Mouse (Mus musculus) cerebellum, adult (tissue): ENCODE data around the gene Ghrhr.

Source experiments
- ATAC-seq: cut with Nextera tagmentation; 2 replicates; pipeline ENCODE4 v1.9.2; 2017; ENCODE audit warnings: mild to moderate bottlenecking, moderate library complexity, mixed read lengths; ENCODE audit not compliant: insufficient number of reproducible peaks, low FRiP score, low TSS enrichment

Gene Ghrhr

GRCm38 (mm10) chr6:55376076-55376475 is at the start of gene Ghrhr:
TSS of gene Ghrhr (plus strand) at chr6:55376295.
- no peak for ATAC-seq

DNA sequence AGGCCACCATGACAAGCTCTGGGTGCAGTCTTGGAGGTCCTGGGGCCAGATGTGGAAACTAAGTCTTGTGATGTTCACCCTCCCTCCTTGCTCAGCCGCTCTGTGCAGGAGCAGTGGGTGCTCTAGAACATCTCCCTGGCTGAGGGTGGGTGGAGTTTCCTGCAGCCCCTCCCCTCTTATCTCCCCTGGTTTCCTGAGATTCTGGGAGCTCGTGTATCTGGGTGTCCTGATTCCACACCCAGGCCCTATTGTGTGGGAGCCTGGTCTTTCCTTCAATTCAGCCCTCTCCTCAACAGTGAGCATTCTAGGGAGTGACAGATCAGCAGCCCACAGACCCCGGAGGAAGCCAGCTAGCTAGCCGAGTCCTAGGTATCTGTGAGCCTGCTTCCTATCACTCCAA is 49.8 kb upstream of the Ghrhr start:
- no peak for ATAC-seq

DNA sequence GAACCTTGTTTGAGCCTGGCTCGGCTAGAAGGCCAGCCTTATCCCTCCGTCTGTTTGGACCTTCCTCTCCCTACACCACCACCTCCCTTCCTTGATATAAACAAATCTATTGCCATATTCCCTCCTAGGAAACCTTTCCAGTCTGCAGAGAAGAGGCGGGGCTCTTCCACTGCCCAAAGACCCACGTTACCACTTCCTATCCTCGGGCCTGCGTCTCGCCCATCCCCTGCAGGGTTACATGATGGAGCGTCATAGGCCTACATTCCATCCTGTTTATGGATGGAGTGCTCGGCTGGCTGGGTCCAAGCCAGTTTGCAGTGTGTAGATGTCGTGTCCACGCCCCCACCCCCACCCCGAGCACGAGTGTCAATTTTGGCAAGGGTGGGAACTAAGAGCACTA is 48.8 kb upstream of the Ghrhr start:
- ATAC-seq = no peak

DNA sequence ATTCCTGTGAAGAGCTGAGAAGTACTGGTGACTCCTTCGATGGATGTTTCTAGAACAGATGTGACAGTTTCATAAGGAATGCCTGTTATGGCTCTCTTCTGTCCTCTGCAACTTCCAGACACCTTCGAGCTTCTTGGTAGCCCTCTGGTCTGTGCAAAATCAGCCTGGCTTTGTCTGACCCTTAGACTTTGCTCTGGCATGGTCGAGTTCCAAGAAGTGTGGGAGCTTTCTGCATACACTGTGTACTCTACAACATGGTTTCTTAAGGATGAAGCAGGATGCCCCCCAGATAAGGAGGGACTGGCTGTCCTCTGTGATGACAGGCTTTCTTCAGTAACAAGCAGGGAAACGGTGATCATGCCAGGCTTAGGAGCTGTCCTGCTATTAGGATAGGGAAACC is 47.9 kb upstream of the Ghrhr start:
- ATAC-seq = no peak

GRCm38 (mm10) chr6:55331315-55331714 is 44.8 kb upstream of the Ghrhr start:
- no peak for ATAC-seq

- ATAC-seq = no peak
Observed at GRCm38 (mm10) chr6:55332100-55332772, 43.9 kb upstream of the Ghrhr start.

DNA sequence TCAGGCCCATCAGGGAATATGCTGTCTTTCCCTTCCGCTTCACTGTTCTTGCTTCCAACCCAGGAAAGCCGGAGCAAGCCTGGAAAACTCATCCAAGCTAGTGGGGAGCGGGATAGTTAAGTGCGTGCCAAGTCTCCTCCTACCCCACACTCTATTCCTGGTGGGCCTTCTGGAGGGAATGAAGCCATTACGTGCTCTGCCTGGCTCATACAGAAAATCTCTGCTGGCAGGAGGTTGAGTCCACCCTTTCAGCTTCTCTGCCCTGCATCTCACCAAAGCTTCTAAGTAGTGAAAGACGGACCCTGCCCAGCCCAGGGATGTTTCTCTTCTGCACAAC is 43.4 kb upstream of the Ghrhr start:
- ATAC-seq = no peak

- no peak for ATAC-seq
Observed at GRCm38 (mm10) chr6:55335989-55336514, 40.0 kb upstream of the Ghrhr start, which contains the start of gene Aqp1. TSS of gene Aqp1 (plus strand) at chr6:55336432.

GRCm38 (mm10) chr6:55337242-55337641 is 38.9 kb upstream of the Ghrhr start:
- no peak for ATAC-seq

- no peak for ATAC-seq
Observed at GRCm38 (mm10) chr6:55338077-55338476, 38.0 kb upstream of the Ghrhr start.

GRCm38 (mm10) chr6:55338934-55339825 is 36.9 kb upstream of the Ghrhr start:
- ATAC-seq = no peak

GRCm38 (mm10) chr6:55341688-55342087 is 34.4 kb upstream of the Ghrhr start:
- ATAC-seq = no peak

- ATAC-seq = no peak
Observed at GRCm38 (mm10) chr6:55342328-55342727, 33.8 kb upstream of the Ghrhr start.

DNA sequence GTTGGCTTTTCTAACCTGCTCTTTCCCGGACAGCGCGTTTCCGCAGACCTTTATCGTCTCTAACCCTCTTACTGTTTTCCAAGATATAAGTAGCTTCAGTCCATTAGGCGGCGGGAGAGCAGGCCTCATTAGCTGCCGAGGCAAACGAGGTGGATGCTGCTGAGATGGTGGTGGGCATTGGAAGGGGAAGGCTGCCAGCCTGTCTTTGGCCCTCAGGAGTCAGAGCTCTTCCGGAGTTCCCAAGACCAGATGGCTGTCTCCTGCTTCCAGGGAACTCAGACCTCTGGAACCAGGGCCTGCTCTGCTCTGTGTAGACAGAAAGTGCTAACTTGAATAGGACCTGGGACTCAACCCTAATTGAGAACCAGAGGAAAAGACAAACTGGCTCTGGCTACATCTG is 32.6 kb upstream of the Ghrhr start:
- no peak for ATAC-seq

DNA sequence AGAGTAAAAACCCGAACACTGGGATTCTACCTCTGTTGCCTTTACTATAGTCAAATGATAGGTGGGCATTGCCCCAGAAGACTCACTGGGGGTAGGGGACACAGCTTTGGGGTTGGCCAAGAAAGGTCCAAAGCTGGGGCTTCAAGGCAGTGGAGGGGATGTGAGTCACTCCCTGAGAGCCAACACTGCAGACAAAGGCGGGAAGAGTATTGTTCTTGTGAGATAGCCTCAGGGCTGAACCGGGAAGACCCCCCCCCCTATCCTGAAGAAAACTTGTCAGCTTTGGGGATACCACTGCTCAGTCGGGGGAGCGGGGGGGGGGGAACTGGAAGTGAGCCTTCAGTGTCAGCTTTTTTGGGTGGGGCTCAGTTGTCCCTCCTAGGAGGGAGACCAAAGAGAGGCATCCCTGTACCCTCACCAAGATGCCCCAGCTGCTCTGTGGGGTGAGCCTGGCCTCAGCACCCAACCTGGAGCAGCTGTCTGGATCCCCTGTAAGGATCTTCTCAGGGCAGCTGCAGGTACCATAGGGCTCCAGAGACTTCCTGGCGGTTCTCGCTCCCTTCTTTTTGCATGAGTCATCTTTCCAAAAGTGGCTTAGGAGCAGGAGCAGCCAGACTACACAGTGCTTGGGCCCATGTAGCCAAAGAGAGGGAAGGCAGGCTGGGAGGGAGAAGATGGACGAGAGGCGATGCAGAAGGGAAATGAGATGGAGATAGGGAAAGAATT is 31.6 kb upstream of the Ghrhr start:
- no peak for ATAC-seq

GRCm38 (mm10) chr6:55345264-55345663 is 30.8 kb upstream of the Ghrhr start:
- no peak for ATAC-seq

DNA sequence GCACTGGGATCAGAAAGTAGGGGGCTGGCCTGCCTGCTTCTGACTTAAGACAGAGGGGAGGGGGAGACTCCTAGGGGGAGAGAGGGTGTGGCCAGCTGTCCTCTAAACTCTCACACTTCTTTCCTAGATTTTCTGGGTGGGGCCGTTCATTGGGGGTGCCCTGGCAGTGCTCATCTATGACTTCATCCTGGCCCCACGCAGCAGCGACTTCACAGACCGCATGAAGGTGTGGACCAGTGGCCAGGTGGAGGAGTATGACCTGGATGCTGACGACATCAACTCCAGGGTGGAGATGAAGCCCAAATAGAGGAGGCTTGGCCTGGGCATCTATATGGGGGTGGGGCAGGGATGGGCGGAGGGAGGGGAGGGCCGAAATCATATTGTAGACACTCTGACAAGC is 29.6 kb upstream of the Ghrhr start:
- no peak for ATAC-seq

DNA sequence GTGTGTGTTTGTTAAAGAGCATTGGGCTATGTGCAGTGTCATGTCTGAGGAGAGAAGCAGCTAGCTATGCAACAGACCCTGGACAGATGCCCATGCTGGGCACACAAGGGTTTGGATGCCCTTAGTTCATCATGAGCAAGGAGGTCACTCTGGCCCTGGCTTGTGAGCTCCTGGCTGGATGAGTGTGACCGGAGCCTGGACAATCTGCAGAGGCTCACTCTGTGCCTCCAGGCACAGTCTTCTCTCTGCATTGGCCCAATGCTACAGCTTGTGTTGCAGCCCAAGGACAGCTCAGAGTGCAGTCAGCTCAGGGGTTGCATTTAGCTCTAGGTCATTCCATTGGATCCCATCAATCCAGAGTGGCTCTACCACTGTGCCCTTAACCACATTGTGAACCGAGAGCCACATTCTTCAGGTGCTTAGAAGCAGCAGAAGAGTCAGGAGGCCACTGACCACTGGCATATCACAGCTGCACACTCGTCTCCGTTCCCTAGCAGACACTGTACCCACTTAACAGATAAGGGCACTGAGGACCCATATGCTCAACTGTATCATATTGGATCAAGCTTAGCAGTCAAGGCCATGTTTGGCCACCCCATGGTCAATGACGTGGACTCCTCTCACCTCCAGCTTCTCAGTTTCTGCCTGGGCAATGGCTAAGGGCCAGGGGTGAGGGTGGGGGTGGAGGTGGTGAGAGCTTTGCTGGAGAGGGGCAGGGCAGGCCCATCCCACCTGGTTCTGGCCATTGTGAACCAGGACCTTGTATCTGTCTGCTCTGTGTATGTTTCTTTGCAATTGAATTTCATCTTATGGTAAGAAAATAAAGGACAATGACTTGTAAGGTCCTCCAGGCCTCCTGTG is 28.2 kb upstream of the Ghrhr start:
- no peak for ATAC-seq

DNA sequence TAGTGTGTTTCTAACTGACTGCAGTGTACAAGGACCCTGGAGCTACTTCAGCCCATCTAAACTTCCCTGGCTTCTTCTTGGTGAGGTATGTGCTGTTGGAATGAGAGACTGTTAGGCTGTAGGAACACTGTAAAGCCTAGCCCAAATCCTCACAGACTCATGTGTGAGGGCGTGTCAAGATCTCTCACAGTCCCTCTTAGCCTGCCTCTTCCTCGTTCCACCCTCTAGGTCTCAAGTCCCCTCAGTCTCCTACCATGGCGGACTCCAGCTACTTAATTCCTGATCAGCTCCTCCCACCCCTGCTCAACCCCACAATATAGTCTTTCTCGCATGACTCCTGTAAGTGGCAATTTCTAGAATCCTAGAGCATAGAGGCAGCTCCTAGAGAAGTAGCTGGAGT is 26.9 kb upstream of the Ghrhr start:
- ATAC-seq = no peak

DNA sequence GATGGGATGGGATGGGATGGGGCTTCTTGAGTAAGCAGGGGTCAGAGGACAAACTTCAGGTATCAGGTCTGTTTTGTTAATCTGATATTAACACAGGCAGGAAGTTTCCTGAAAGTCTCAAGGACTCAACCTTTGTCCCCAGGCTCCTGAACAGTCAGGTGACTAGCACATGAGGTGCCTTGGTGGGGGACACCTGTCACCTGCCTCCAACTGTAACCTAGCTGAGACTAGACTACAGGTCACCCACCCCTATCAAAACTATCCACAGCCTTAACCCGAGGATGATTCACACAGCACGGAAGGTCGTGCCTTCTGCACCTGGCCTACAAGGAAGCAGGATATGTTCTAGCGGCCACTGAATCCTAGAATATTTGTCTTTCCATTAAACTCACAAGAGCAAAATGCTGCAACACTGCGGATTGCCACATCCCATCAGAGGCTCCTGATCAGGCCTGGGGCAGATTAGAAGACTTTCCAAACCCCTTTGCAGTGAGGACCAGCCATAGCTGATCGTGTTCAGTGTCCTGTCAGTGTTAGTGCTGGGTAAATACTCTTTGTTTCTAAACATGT is 25.6 kb upstream of the Ghrhr start:
- no peak for ATAC-seq
